Mouse (Mus musculus): ENCODE data around the gene Ush2a. TPM values are rescaled to one million over a fixed set of nuclear protein-coding genes. Genes with fewer than 3 reads are reported as not detected.

The Ush2a gene
- polyA plus RNA-seq, 1 experiment = not detected

GRCm38 (mm10) chr1:188919946-188920345 is 658.1 kb downstream of the Ush2a start:
- Histone ChIP-seq H3K4me3 (no peak overlapping the region), H3K27me3 (ENCODE audit: control insufficient read depth, insufficient read depth, insufficient read length) (no peaks in the 10 kb centered on the region), H3K36me3 (ENCODE audit: control insufficient read depth, insufficient read depth) (no peaks in the 10 kb centered on the region), H3K79me2 (ENCODE audit: control insufficient read depth, insufficient read depth) (no peaks in the 10 kb centered on the region), H3ac (ENCODE audit: control insufficient read depth, insufficient read length) (no peak overlapping the region), H3K4me2 (ENCODE audit: low read depth) (no peak overlapping the region)
- no peak for TF ChIP-seq TCF12 (IDR thresholded peaks at IDR 0.05; ENCODE audit: insufficient read depth, poor library complexity, severe bottlenecking)
- no peak for TF ChIP-seq SRF (IDR thresholded peaks at IDR 0.05; ENCODE audit: control insufficient read depth, insufficient read length, low read depth)
- no peak for TF ChIP-seq POLR2AphosphoS2 (IDR thresholded peaks at IDR 0.05; ENCODE audit: insufficient read length, low read depth)
- no peak for TF ChIP-seq USF1 (IDR thresholded peaks at IDR 0.05; ENCODE audit: low read depth)
- TF ChIP-seq POLR2A (IDR thresholded peaks at IDR 0.05; ENCODE audit: insufficient read length, low read depth) = no peak
- TF ChIP-seq MYOD1 (IDR thresholded peaks at IDR 0.05; ENCODE audit: control insufficient read depth in 1 of 3, insufficient read length in 2 of 3, low read depth in 2 of 3) = no peak
- no peak for TF ChIP-seq REST (IDR thresholded peaks at IDR 0.05; ENCODE audit: insufficient read depth, insufficient read length)
- TF ChIP-seq E2F4 (IDR thresholded peaks at IDR 0.05; ENCODE audit: insufficient read depth) = no peak
- TF ChIP-seq MAX (IDR thresholded peaks at IDR 0.05; ENCODE audit: low read depth) = no peak
- TF ChIP-seq TCF3 (IDR thresholded peaks at IDR 0.05; ENCODE audit: insufficient read length, low read depth) = no peak
- no peak for TF ChIP-seq CEBPB (IDR thresholded peaks at IDR 0.05; ENCODE audit: insufficient read depth, poor library complexity, severe bottlenecking)

GRCm38 (mm10) chr1:188937246-188937780 is 675.5 kb downstream of the Ush2a start:
- no peaks in the 10 kb centered on the region for H3K36me3 ChIP-seq (ENCODE audit: control insufficient read depth, insufficient read depth)
- TF ChIP-seq TCF3 (IDR thresholded peaks at IDR 0.05; ENCODE audit: insufficient read length, low read depth) = no peak
- TF ChIP-seq E2F4 (IDR thresholded peaks at IDR 0.05; ENCODE audit: insufficient read depth) = no peak
- TF ChIP-seq MAX (IDR thresholded peaks at IDR 0.05; ENCODE audit: low read depth) = no peak
- no peak for TF ChIP-seq SRF (IDR thresholded peaks at IDR 0.05; ENCODE audit: control insufficient read depth, insufficient read length, low read depth)
- no peak for TF ChIP-seq MYOD1 (IDR thresholded peaks at IDR 0.05; ENCODE audit: control insufficient read depth in 1 of 3, insufficient read length in 2 of 3, low read depth in 2 of 3)
- TF ChIP-seq CEBPB (IDR thresholded peaks at IDR 0.05; ENCODE audit: insufficient read depth, poor library complexity, severe bottlenecking) = no peak
- TF ChIP-seq POLR2AphosphoS2 (IDR thresholded peaks at IDR 0.05; ENCODE audit: insufficient read length, low read depth) = no peak
- no peak for TF ChIP-seq USF1 (IDR thresholded peaks at IDR 0.05; ENCODE audit: low read depth)
- TF ChIP-seq POLR2A (IDR thresholded peaks at IDR 0.05; ENCODE audit: insufficient read length, low read depth) = no peak
- no peak for TF ChIP-seq TCF12 (IDR thresholded peaks at IDR 0.05; ENCODE audit: insufficient read depth, poor library complexity, severe bottlenecking)
- TF ChIP-seq MYOG (IDR thresholded peaks at IDR 0.05; ENCODE audit: control insufficient read depth in 1 of 3, insufficient read depth in 1 of 3, insufficient read length in 2 of 3, low read depth in 2 of 3) = no peak
- no peak for TF ChIP-seq REST (IDR thresholded peaks at IDR 0.05; ENCODE audit: insufficient read depth, insufficient read length)

GRCm38 (mm10) chr1:188945326-188945725 is 683.5 kb downstream of the Ush2a start:
- H3K36me3 ChIP-seq (ENCODE audit: control insufficient read depth, insufficient read depth) = no peaks in the 10 kb centered on the region
- H3ac ChIP-seq (ENCODE audit: control insufficient read depth, insufficient read length) = no peak overlapping the region
- H3K4me3 ChIP-seq = no peak overlapping the region
- no peaks in the 10 kb centered on the region for H3K79me2 ChIP-seq (ENCODE audit: control insufficient read depth, insufficient read depth)
- TF ChIP-seq MYOD1 (IDR thresholded peaks at IDR 0.05; ENCODE audit: control insufficient read depth in 1 of 3, insufficient read length in 2 of 3, low read depth in 2 of 3) = no peak
- TF ChIP-seq MAX (IDR thresholded peaks at IDR 0.05; ENCODE audit: low read depth) = no peak
- TF ChIP-seq MYOG (IDR thresholded peaks at IDR 0.05; ENCODE audit: control insufficient read depth in 1 of 3, insufficient read depth in 1 of 3, insufficient read length in 2 of 3, low read depth in 2 of 3) = no peak
- no peak for TF ChIP-seq USF1 (IDR thresholded peaks at IDR 0.05; ENCODE audit: low read depth)
- no peak for TF ChIP-seq SRF (IDR thresholded peaks at IDR 0.05; ENCODE audit: control insufficient read depth, insufficient read length, low read depth)
- TF ChIP-seq TCF3 (IDR thresholded peaks at IDR 0.05; ENCODE audit: insufficient read length, low read depth) = no peak
- TF ChIP-seq TCF12 (IDR thresholded peaks at IDR 0.05; ENCODE audit: insufficient read depth, poor library complexity, severe bottlenecking) = no peak
- TF ChIP-seq REST (IDR thresholded peaks at IDR 0.05; ENCODE audit: insufficient read depth, insufficient read length) = no peak
- no peak for TF ChIP-seq E2F4 (IDR thresholded peaks at IDR 0.05; ENCODE audit: insufficient read depth)
- H3K27me3 ChIP-seq (ENCODE audit: control insufficient read depth, insufficient read depth, insufficient read length) = no peaks in the 10 kb centered on the region
- no peak overlapping the region for H3K4me2 ChIP-seq (ENCODE audit: low read depth)

More at GRCm38 (mm10) chr1:188937246-188937780, 675.5 kb downstream of the Ush2a start:
- no peak overlapping the region for H3ac ChIP-seq (ENCODE audit: control insufficient read depth, insufficient read length)
- H3K79me2 ChIP-seq (ENCODE audit: control insufficient read depth, insufficient read depth) = no peaks in the 10 kb centered on the region
- no peaks in the 10 kb centered on the region for H3K27me3 ChIP-seq (ENCODE audit: control insufficient read depth, insufficient read depth, insufficient read length)
- no peak overlapping the region for H3K4me3 ChIP-seq
- no peak overlapping the region for H3K4me2 ChIP-seq (ENCODE audit: low read depth)

- Histone ChIP-seq H3ac (ENCODE audit: control insufficient read depth, insufficient read length) (no peak overlapping the region), H3K79me2 (ENCODE audit: control insufficient read depth, insufficient read depth) (no peaks in the 10 kb centered on the region), H3K4me2 (ENCODE audit: low read depth) (no peak overlapping the region), H3K36me3 (ENCODE audit: control insufficient read depth, insufficient read depth) (no peaks in the 10 kb centered on the region), H3K27me3 (ENCODE audit: control insufficient read depth, insufficient read depth, insufficient read length) (no peaks in the 10 kb centered on the region), H3K4me3 (no peak overlapping the region)
- TF ChIP-seq CEBPB (IDR thresholded peaks at IDR 0.05; ENCODE audit: insufficient read depth, poor library complexity, severe bottlenecking) (no peak), E2F4 (IDR thresholded peaks at IDR 0.05; ENCODE audit: insufficient read depth) (no peak), MYOD1 (IDR thresholded peaks at IDR 0.05; ENCODE audit: control insufficient read depth in 1 of 3, insufficient read length in 2 of 3, low read depth in 2 of 3) (no peak), USF1 (IDR thresholded peaks at IDR 0.05; ENCODE audit: low read depth) (no peak), REST (IDR thresholded peaks at IDR 0.05; ENCODE audit: insufficient read depth, insufficient read length) (no peak), MYOG (IDR thresholded peaks at IDR 0.05; ENCODE audit: control insufficient read depth in 1 of 3, insufficient read depth in 1 of 3, insufficient read length in 2 of 3, low read depth in 2 of 3) (no peak)
Measured at GRCm38 (mm10) chr1:188946849-188947248, 685.0 kb downstream of the Ush2a start.

- H3K79me2 ChIP-seq (ENCODE audit: control insufficient read depth, insufficient read depth) = no peaks in the 10 kb centered on the region
- no peak overlapping the region for H3ac ChIP-seq (ENCODE audit: control insufficient read depth, insufficient read length)
- H3K4me3 ChIP-seq = no peak overlapping the region
- H3K27me3 ChIP-seq (ENCODE audit: control insufficient read depth, insufficient read depth, insufficient read length) = no peaks in the 10 kb centered on the region
- H3K4me2 ChIP-seq (ENCODE audit: low read depth) = no peak overlapping the region
- no peaks in the 10 kb centered on the region for H3K36me3 ChIP-seq (ENCODE audit: control insufficient read depth, insufficient read depth)
- TF ChIP-seq CEBPB (IDR thresholded peaks at IDR 0.05; ENCODE audit: insufficient read depth, poor library complexity, severe bottlenecking) = no peak
- no peak for TF ChIP-seq MYOG (IDR thresholded peaks at IDR 0.05; ENCODE audit: control insufficient read depth in 1 of 3, insufficient read depth in 1 of 3, insufficient read length in 2 of 3, low read depth in 2 of 3)
- no peak for TF ChIP-seq MYOD1 (IDR thresholded peaks at IDR 0.05; ENCODE audit: control insufficient read depth in 1 of 3, insufficient read length in 2 of 3, low read depth in 2 of 3)
- no peak for TF ChIP-seq MAX (IDR thresholded peaks at IDR 0.05; ENCODE audit: low read depth)
Measured at GRCm38 (mm10) chr1:188947794-188948193, 686.0 kb downstream of the Ush2a start.

All from myocyte (in vitro differentiated cells).